Mouse (Mus musculus) MEL-GATA-1-ER (cell line): Measurements from ENCODE around the gene Slc6a6.

Experiments
- DNase-seq: peaks from one replicate; pipeline ENCODE4 v3.0.0-alpha.2; 2012; ENCODE audit warnings: low read depth; ENCODE audit errors: extremely low read depth

The Slc6a6 gene

DNA sequence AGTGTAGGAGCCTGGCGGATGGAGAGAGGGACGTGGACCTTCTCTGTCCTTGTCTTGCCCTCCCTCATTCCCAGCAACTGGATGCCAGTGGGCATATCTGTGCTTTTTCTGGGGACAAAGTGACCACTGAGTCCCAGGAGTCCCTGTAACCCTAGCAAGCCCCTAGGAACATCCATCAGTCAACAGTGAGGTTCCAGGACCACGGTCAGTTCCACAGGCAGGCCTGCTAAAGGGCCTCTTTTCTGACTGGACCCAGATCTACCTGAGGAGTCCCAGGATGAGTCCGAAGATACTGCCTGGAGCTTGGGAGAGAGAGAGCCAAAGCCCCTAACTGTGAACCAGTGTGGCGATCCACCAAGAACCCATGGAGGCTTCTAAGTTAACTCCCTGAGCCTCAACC lies 90.1 kb downstream of the Slc6a6 start:
- DNase-seq: no peak

DNA sequence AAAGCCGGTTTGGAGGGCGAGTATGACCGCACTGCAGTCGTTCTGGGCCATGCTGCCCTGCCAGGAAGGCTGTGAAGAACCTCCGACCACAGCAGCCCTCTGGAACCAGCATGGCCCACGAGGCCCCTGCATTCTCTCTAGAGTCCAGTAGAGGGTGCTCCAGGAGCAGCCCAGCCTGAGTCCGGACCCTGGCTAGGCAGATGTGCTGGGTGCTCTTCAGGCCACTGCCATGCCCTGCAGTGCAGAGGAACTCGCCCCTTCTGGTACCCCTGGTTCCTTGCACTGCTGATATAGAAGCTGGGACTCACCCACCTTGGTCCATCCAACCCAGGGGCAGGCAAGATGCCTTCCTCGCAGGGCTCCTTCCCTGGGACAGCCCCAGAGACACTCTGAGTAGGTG lies 92.7 kb downstream of the Slc6a6 start:
- DNase-seq: no peak

DNA sequence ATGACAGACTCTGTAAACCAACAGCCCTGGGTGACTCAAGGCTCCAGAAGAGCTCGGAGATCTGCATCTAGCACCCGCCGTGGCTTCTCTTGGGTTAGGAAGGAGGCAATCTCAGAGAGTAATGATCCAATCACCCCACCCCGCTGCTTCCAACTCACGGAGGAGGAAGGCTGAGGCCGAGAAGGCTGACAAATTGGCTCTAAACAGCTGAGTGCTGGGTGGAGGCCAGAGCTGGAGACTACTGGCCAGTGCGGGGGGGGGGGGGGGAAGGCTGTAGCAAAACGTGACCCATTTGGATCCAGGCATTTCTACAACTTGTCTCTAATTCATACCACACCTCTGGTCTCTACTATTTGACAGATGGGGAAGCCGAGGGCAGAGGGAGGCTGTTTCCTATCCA lies 95.4 kb downstream of the Slc6a6 start:
- DNase-seq: no peak

DNA sequence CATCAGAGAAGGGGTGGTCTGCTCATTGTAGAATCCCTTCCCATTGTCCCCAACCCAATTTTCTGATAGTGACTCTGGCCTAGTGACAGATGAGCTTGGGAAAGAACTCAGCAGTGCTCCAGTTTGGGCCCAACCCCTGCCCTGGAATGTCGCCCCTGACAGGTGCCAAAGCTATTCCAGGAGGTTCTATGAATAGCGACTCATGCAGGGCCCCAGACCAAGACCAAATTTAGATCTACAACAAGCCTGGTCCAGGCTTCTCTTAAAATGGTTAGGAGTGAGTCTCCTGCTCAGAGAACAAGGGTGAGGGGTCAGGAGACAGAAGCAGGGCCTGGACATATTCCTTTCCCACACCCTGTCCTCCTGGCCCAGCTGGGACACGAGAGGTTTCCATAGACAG lies 101.2 kb downstream of the Slc6a6 start:
- DNase-seq: no peak

- DNase-seq: no peak
Observed at GRCm38 (mm10) chr6:91788311-91788798, 104.5 kb downstream of the Slc6a6 start.

DNA sequence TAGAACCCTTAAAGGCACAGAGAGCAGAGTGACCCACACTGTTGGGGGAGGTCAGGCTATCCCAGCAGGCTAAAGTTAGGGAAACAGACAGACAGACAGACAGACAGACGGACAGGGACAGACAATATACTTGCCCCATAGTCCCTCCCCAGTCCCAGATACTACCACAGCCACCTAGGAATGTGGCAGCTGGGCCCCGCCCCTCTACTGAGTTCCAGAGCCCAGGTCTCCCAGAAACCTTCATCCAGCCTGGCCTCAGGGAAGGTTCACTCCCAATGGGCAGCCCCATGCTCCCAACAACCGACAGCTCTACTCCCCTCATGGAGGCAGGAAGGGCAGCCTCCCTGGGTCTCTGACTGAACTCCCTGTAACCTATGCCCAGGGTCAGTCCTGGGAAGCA lies 111.8 kb downstream of the Slc6a6 start:
- DNase-seq: no peak

DNA sequence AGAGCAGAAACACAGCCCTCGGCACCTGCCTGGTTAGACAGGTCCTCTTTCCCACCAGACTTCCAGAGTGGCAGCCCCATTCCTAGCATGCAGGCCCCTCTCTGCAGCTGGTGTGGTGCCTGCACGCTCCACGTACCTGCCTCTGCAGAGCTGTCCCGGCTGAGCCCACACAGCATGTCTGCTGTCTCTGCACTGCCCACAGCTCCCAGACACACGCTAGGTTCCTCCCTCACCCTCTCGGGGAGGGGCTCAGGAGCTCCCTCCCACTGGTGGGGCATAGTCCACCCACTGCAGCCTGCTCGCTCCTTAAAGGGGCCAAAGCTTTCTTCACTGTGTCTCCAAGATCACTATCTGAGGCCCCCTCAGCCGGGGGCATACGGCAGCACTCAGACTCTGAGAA lies 112.2 kb downstream of the Slc6a6 start:
- no peak for DNase-seq

DNA sequence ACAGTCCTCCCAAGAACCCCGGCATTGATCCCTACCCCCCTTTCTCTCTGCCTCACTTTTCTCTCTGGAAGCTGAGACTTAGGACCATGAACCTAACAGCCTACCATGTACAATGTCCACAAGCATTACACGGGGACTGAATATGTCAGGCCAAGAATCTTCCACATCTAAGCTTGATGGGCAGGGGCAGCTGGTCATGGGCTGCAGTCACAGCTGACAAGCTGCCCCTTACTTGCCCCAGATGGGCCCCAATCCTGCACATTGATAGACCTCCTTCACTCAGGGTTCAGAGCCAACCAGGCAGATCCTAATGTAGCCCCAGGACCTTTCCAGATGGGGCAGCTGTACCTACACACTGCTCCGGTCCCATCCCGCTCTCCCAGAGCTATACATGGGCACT lies 112.9 kb downstream of the Slc6a6 start:
- no peak for DNase-seq

DNA sequence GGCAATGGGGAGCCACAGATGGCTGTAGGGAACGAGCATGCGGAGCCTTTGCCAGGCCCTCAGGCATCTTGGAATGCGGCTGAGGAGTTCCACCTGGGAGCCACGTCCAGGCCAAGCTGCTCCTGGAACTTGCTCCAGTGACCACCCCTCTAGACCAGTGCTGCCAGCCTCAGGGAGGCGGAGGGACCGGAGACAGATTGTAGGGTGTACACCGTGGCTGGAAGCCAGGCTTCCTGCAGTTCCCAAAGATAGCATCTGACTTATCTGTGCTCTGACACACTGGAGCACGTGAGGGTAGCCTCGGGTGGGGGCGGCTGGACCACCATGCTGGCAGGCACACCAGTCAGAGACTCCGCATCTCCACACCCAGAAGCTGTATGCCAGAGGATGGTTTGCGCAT lies 114.6 kb downstream of the Slc6a6 start:
- DNase-seq: no peak

DNA sequence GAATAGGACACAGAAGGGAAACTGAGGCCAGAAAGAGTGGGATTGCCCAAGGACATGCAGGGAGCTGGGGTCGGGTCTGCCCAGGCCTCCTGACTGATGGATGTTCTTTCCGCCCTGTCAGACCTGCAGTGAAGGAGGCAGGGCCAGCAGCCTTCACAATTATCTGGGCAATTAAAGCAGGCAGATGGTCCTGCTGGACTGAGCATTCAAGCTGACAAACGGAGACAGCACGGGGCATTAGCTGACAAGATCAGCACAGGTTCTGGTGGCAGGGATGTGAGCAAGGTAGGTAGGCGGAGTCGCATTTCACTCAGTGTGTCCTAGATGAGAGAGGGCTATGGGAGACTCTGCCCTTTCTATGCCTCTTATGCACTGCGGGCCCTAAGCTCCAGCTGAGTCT lies 120.3 kb downstream of the Slc6a6 start:
- no peak for DNase-seq

DNA sequence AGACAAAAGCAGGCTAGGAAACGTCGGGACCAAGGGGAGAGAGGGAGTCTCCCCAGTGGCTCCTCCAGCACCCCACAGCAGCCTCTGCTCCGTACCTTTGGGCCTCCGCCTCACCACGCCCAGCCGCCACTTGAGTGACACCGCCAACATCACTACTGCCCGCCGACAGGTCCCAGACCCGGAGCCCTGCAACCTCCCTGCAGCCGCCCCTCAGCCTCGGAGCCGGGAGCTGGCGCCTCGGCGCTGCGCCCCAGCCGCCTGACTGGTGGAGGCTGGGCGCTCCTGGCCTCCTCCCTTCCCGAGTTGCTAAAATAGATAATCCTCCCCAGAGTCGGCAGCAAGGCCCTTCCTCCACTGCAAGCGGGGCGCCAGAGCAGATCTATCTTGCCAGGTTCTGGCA lies 123.3 kb downstream of the Slc6a6 start:
- no peak for DNase-seq

DNA sequence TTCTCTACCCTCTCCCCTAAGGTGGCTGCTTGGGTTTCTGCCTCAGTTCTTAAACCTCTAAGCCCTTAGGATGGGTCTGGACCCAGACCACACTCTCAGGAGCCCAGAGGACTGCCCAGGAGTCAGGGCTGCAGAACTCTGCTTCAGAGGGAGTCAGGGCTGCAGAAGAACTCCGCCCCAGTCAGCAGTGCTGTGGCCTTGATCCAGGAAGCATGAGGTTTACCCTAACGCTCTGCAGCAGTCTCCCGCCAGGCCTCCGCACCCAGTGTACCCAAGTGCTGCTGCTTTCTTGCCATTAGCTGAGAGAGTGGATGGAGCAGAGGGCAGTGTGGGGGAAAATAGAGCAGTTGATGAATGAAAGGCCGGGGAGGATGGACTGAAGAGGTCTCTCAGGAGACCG lies 124.2 kb downstream of the Slc6a6 start:
- no peak for DNase-seq
